Mouse (Mus musculus): ENCODE measurements around the gene Accs. TPM values are rescaled to one million over a fixed set of nuclear protein-coding genes. Genes with fewer than 3 reads are reported as not detected.

Gene Accs
- polyA plus RNA-seq, 1 experiment from 2014 or later: 7.7 TPM

DNA sequence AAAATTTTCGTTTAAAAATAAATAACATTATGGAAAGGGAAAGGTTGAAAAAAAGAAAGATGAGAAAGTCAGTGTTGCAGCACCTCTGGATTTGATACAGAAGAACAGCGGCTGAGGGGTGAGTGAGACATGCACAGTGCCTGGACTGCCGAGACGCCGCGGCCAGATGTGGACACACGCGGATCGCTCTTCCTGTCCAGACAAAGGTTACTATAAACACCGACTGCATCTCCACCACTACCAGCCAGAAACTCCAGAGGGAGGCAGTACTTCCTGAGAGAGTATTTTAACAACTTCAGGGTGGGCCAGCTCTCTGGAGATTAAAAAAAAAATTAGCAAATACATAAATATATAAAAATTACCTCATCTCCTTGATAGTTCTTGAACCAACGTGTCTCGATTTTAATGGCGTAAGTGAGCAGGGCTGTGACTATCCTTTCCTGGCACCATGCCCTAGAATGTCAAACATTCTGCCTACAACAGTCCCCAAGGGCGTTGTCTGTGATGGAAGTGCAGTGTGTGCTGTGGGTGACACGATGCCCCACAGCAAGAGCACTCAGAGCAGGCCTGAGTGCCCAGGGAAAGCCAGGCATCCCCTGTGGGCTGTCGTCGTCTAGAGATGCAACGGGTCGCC is 52.5 kb downstream of the Accs start:
- Histone ChIP-seq H3K9ac (ENCODE audit: low read length) (no peak overlapping the region), H3K27me3 (ENCODE audit: control insufficient read depth, insufficient read depth, low read length) (no peaks in the 10 kb centered on the region), H3K4me2 (ENCODE audit: low read depth, low read length, severe bottlenecking) (no peak overlapping the region), H3K27ac (ENCODE audit: low read depth, low read length) (no peak overlapping the region), H3K9me3 (ENCODE audit: control insufficient read depth, low read length) (no peaks in the 10 kb centered on the region), H3K4me3 (ENCODE audit: low read depth, low read length) (no peak overlapping the region), H3K36me3 (ENCODE audit: control insufficient read depth, insufficient read depth, low read length) (no peaks in the 10 kb centered on the region), H3K4me1 (replicated peaks; ENCODE audit: control insufficient read depth, insufficient read depth, low read length) (no peaks in the 10 kb centered on the region)
- DNase-seq (ENCODE audit: low spot score) (no peak), ATAC-seq (replicated peaks; ENCODE audit: low FRiP score) (no peak)
- WGBS: 89% methylated on average over 19 of the region's 19 CpGs

DNA sequence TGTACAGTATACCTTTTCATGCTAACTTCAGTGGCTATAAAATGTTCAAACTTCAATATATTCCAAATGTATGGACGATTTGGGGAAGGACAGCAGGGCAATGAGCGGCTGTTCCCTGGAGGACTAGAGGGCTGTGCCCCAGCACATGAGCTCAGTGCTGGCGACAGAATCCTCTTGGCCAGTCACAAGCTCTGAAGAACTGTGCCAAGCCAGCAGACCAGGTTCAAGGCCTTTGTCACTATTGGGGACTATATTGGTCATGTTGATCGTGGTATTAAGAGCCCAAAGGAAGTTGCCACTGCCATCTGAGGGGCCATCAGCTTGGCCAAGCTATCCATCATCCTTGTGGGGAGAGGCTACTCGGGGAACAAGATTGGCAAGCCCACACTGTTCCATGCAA is 55.4 kb downstream of the Accs start:
- Histone ChIP-seq H3K4me1 (replicated peaks; ENCODE audit: control insufficient read depth, insufficient read depth, low read length) (no peaks in the 10 kb centered on the region), H3K9me3 (ENCODE audit: control insufficient read depth, low read length) (no peaks in the 10 kb centered on the region), H3K27me3 (ENCODE audit: control insufficient read depth, insufficient read depth, low read length) (no peaks in the 10 kb centered on the region), H3K4me3 (ENCODE audit: low read depth, low read length) (no peak overlapping the region), H3K9ac (ENCODE audit: low read length) (no peak overlapping the region), H3K36me3 (ENCODE audit: control insufficient read depth, insufficient read depth, low read length) (no peaks in the 10 kb centered on the region), H3K4me2 (ENCODE audit: low read depth, low read length, severe bottlenecking) (no peak overlapping the region), H3K27ac (ENCODE audit: low read depth, low read length) (no peak overlapping the region)
- WGBS: 93% methylated on average over 5 of the region's 5 CpGs
- DNase-seq (ENCODE audit: low spot score): no peak
- ATAC-seq (replicated peaks; ENCODE audit: low FRiP score): no peak

DNA sequence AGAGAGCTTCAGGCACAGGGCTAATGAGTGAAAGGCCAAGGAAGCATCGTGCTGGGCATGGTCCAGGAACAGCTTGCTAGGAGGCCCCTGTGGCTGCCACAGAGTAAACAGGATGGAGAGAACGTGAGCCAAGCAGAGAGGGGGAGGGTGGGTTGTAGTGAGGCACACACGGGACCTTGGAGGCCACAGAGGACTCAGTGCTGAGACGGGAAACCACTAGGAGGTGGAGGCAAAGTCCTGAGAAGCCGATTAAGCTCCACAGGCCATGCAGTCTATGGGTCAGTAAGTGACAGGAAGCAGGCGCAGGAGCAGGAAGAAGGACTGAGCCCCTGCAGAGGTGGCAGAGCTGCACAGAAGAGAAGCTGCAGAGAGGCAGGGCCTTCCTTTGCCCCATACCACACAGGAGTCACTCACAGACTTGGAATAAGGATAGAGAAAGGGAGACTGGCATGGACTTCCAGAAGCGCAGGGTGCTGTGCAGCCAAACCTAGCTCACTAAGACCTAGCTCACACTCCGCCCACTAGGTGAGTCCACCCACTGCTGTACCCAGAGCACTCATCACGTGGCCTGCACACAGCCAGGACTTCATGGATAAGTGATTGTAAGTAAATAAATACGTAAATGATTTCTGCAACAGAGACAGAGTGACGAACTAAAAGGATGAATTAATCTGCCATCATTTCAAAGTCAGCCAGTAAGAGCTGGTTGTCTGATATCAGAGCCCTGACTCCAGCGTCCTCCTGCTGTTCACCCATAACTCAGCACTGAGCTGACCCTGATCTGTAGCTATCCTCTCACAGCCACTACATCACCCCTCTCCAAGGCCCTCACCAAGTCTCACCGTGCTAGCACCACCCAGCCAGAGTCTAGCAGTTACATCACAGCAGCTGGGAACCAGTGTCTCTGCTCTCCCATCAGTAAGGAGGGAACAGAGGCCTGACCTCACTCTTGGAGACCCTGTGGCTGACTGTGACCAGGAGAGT is 57.9 kb downstream of the Accs start:
- no peak overlapping the region for H3K4me3 ChIP-seq (ENCODE audit: low read depth, low read length)
- DNase-seq (ENCODE audit: low spot score) (no peak), ATAC-seq (replicated peaks; ENCODE audit: low FRiP score) (no peak)
- H3K4me1 ChIP-seq (replicated peaks; ENCODE audit: control insufficient read depth, insufficient read depth, low read length): no peaks in the 10 kb centered on the region
- no peaks in the 10 kb centered on the region for H3K27me3 ChIP-seq (ENCODE audit: control insufficient read depth, insufficient read depth, low read length)
- no peaks in the 10 kb centered on the region for H3K36me3 ChIP-seq (ENCODE audit: control insufficient read depth, insufficient read depth, low read length)
- no peak overlapping the region for H3K9ac ChIP-seq (ENCODE audit: low read length)
- H3K27ac ChIP-seq (ENCODE audit: low read depth, low read length): no peak overlapping the region
- H3K9me3 ChIP-seq (ENCODE audit: control insufficient read depth, low read length): no peaks in the 10 kb centered on the region
- no peak overlapping the region for H3K4me2 ChIP-seq (ENCODE audit: low read depth, low read length, severe bottlenecking)
- 70% methylated on average over 13 of the region's 13 CpGs for whole genome bisulfite sequencing

DNA sequence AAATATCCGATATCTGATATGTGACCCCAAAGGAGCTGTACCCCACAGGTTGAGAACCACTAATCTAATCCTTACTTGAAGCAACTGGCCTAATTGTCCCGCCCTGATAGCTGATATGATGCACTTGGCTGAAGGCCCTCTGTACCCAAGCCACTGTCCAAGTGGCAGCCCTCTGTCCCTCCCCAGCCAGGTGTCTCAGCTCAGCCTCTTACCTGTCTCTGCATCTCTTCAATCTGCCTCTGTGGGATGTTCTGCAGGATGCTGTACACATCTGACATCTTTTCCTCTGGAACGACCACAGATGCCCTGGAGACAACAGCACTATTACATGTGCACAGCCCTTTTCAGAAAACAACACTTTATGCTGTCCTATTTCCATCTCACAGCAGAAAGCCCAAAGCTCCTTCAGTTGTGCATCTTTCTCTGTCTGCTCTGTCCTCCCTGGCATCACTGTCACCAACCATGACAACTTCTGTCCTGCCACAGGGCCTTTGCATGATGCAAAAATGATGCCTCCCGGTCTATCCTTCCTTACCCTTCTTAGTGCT is 58.9 kb downstream of the Accs start:
- no peak for ATAC-seq (replicated peaks; ENCODE audit: low FRiP score)
- Histone ChIP-seq H3K27ac (ENCODE audit: low read depth, low read length) (no peak overlapping the region), H3K9ac (ENCODE audit: low read length) (no peak overlapping the region), H3K36me3 (ENCODE audit: control insufficient read depth, insufficient read depth, low read length) (no peaks in the 10 kb centered on the region), H3K4me2 (ENCODE audit: low read depth, low read length, severe bottlenecking) (no peak overlapping the region), H3K27me3 (ENCODE audit: control insufficient read depth, insufficient read depth, low read length) (no peaks in the 10 kb centered on the region), H3K9me3 (ENCODE audit: control insufficient read depth, low read length) (no peaks in the 10 kb centered on the region), H3K4me1 (replicated peaks; ENCODE audit: control insufficient read depth, insufficient read depth, low read length) (no peaks in the 10 kb centered on the region), H3K4me3 (ENCODE audit: low read depth, low read length) (no peak overlapping the region)
- no peak for DNase-seq (ENCODE audit: low spot score)
- WGBS: 93% methylated on average over 4 of the region's 4 CpGs

DNA sequence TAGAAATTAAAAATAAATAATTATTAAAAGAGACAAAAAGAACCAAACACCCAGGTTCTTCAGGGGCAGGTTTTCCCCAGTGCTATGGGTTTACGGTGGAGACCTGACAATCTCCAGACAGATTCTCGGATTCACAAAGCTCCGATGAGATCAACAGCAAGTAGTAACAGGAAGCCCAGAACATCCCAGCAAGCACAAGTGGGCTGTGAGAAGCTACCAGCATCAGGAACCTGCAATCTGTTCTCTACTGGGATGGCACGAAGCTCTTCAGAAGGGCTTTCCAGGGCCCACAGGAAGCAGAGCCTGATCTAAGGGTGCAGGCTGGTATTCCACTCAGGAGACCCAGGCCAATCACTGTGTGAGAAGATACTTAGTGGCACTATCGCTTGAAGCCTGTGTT is 61.2 kb downstream of the Accs start:
- no peaks in the 10 kb centered on the region for H3K27me3 ChIP-seq (ENCODE audit: control insufficient read depth, insufficient read depth, low read length)
- no peak for ATAC-seq (replicated peaks; ENCODE audit: low FRiP score)
- no peaks in the 10 kb centered on the region for H3K36me3 ChIP-seq (ENCODE audit: control insufficient read depth, insufficient read depth, low read length)
- H3K4me3 ChIP-seq (ENCODE audit: low read depth, low read length): no peak overlapping the region
- no peak for DNase-seq (ENCODE audit: low spot score)
- no peaks in the 10 kb centered on the region for H3K9me3 ChIP-seq (ENCODE audit: control insufficient read depth, low read length)
- peaks cover 2% of the 10 kb centered on the region; the same call in 1 of the 2 replicates for H3K4me1 ChIP-seq (replicated peaks; ENCODE audit: control insufficient read depth, insufficient read depth, low read length)
- no peak overlapping the region for H3K4me2 ChIP-seq (ENCODE audit: low read depth, low read length, severe bottlenecking)
- H3K27ac ChIP-seq (ENCODE audit: low read depth, low read length): no peak overlapping the region
- no peak overlapping the region for H3K9ac ChIP-seq (ENCODE audit: low read length)
- WGBS: 83% methylated on average over 5 of the region's 5 CpGs

DNA sequence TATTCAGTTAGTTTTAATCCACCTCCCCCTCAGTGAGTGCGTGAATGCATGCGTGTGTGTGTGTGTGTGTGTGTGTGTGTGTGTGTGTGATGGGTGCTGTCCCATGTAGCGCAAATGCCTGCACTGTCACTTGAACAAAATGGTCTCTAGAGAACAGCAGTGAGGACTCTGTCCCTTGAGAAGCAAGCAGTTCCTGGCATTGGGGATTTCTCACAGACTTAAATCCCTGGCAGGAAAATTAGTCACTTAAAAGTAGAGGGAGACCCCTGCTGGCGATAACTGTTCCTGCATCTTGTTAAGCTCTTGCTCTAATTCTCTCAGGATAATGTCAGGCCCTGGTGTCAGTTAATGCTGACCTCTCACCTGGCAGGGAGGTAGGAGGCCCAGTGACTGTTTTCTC is 63.6 kb downstream of the Accs start:
- no peak overlapping the region for H3K4me2 ChIP-seq (ENCODE audit: low read depth, low read length, severe bottlenecking)
- no peaks in the 10 kb centered on the region for H3K9me3 ChIP-seq (ENCODE audit: control insufficient read depth, low read length)
- H3K4me1 ChIP-seq (replicated peaks; ENCODE audit: control insufficient read depth, insufficient read depth, low read length): peaks cover 2% of the 10 kb centered on the region; the same call in 1 of the 2 replicates
- H3K36me3 ChIP-seq (ENCODE audit: control insufficient read depth, insufficient read depth, low read length): no peaks in the 10 kb centered on the region
- DNase-seq (ENCODE audit: low spot score): peak; percentile 85
- H3K9ac ChIP-seq (ENCODE audit: low read length): no peak overlapping the region
- no peaks in the 10 kb centered on the region for H3K27me3 ChIP-seq (ENCODE audit: control insufficient read depth, insufficient read depth, low read length)
- WGBS: 51% methylated on average over 4 of the region's 4 CpGs
- H3K27ac ChIP-seq (ENCODE audit: low read depth, low read length): no peak overlapping the region
- ATAC-seq (replicated peaks; ENCODE audit: low FRiP score): no peak
- no peak overlapping the region for H3K4me3 ChIP-seq (ENCODE audit: low read depth, low read length)

DNA sequence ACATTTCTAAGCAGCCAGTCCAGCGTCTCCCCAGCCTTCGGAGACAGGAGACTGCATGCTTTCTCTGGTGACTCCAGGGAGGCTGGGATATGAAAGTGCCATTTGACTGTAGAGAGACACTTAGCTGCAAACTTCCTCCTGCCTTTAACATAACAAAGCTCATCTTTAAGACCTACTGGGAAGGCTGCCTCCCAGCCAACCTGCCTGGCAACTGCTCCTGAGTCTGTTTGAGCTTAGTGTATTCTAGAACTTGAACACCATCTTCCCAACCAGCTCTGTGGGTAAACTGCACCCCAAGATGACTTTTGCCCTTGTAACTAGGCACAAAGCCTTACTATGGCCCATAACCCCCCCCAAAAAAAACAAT is 64.3 kb downstream of the Accs start:
- 33% methylated on average over 2 of the region's 2 CpGs for WGBS
- H3K36me3 ChIP-seq (ENCODE audit: control insufficient read depth, insufficient read depth, low read length): no peaks in the 10 kb centered on the region
- H3K9me3 ChIP-seq (ENCODE audit: control insufficient read depth, low read length): no peaks in the 10 kb centered on the region
- no peak overlapping the region for H3K27ac ChIP-seq (ENCODE audit: low read depth, low read length)
- ATAC-seq (replicated peaks; ENCODE audit: low FRiP score) (no peak), DNase-seq (ENCODE audit: low spot score) (no peak)
- H3K4me1 ChIP-seq (replicated peaks; ENCODE audit: control insufficient read depth, insufficient read depth, low read length): peaks cover 2% of the 10 kb centered on the region; the same call in 1 of the 2 replicates
- H3K9ac ChIP-seq (ENCODE audit: low read length): no peak overlapping the region
- no peak overlapping the region for H3K4me3 ChIP-seq (ENCODE audit: low read depth, low read length)
- H3K27me3 ChIP-seq (ENCODE audit: control insufficient read depth, insufficient read depth, low read length): no peaks in the 10 kb centered on the region
- no peak overlapping the region for H3K4me2 ChIP-seq (ENCODE audit: low read depth, low read length, severe bottlenecking)

DNA sequence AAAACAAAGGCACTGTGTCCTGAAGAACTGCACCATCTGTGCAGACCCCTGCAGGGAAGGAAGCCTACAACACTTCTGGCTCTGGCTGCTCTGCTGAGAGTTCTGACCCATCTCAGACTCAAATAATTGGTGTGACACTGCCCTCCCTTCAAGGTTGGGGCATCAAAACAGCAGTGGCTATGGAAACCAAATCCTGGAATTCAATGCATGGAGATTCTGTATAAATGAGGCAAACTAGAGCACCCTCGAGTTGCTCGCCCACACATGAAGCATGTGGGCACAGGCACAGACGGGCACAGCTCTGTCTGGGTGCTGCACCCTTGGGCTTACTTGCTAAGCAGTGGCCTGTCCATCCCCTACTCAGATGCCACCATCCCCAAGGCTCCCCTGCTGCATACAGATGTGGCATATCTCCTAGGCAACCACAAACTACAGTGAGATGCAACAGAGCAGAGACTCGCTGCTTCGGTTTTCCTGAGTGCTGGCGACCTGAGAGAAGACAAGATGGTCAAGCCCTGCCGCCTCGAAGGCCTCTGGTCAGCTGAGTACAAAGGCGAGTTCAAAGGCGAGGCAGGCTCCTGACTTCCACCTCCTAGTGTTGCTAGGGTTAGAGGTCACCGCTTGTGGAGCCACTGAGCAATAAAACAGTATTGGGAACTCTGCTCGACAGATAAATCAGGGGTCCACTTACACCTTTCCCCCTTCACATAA is 64.9 kb downstream of the Accs start:
- ATAC-seq (replicated peaks; ENCODE audit: low FRiP score) (no peak), DNase-seq (ENCODE audit: low spot score) (no peak)
- Histone ChIP-seq H3K27ac (ENCODE audit: low read depth, low read length) (no peak overlapping the region), H3K27me3 (ENCODE audit: control insufficient read depth, insufficient read depth, low read length) (no peaks in the 10 kb centered on the region), H3K4me3 (ENCODE audit: low read depth, low read length) (no peak overlapping the region), H3K36me3 (ENCODE audit: control insufficient read depth, insufficient read depth, low read length) (no peaks in the 10 kb centered on the region), H3K9ac (ENCODE audit: low read length) (no peak overlapping the region), H3K9me3 (ENCODE audit: control insufficient read depth, low read length) (no peaks in the 10 kb centered on the region), H3K4me2 (ENCODE audit: low read depth, low read length, severe bottlenecking) (no peak overlapping the region), H3K4me1 (replicated peaks; ENCODE audit: control insufficient read depth, insufficient read depth, low read length) (peaks cover 2% of the 10 kb centered on the region; the same call in 1 of the 2 replicates)
- WGBS: 39% methylated on average over 12 of the region's 12 CpGs

Data from forebrain, embryonic 11.5 days (tissue).